Mouse (Mus musculus) embryonic fibroblast, embryonic 13.5 days (primary cell): ENCODE results near the gene Lmln. TPM values are rescaled to one million over a fixed set of nuclear protein-coding genes. Genes with fewer than 3 reads are reported as not detected.
"Not testable (repeated sequence)": the region's sequence is repeated elsewhere in the genome, so short reads cannot be mapped to it uniquely, and the experiment has no call there.

ENCODE experiments used
- H3K27ac ChIP-seq: 2 replicates; pipeline ENCODE4 v1.5.1; 2012; ENCODE audit warnings: low read length, control low read depth, inconsistent platforms; ENCODE audit not compliant: insufficient read depth
- H3K4me1 ChIP-seq: 2 replicates; pipeline ENCODE4 v1.6.1; 2011; ENCODE audit warnings: low read length; ENCODE audit not compliant: control insufficient read depth, insufficient read depth
- H3K4me3 ChIP-seq: 2 replicates; pipeline ENCODE4 v1.5.1; 2011; ENCODE audit warnings: mild to moderate bottlenecking, control low read depth, low read length; ENCODE audit not compliant: insufficient read depth
- CTCF ChIP-seq: IDR thresholded peaks from 2 replicates; pipeline ENCODE4 v1.5.1; 2011; ENCODE audit warnings: mild to moderate bottlenecking, control low read depth, low read length, moderate library complexity, borderline replicate concordance; ENCODE audit not compliant: insufficient read depth
- POLR2A ChIP-seq: IDR thresholded peaks from 2 replicates; pipeline ENCODE4 v1.6.1; 2011; ENCODE audit warnings: low read depth, mild to moderate bottlenecking, control low read depth, low read length, moderate library complexity
- polyA plus RNA-seq: library from polyadenylated mRNA; stranded (reverse); fragments of >200 nt; gene quantifications from 2 replicates; pipeline ENCODE4 v1.2.4, GENCODE M21; 2011; ENCODE audit warnings: low read depth; ENCODE audit not compliant: missing spikeins, insufficient read length

Gene Lmln
- polyA plus RNA-seq, 1 experiment: 1.9 TPM

- no peak overlapping the region for H3K4me3 ChIP-seq
- H3K4me1 ChIP-seq: no peaks in the 10 kb centered on the region
- no peak overlapping the region for H3K27ac ChIP-seq
- no peak for TF ChIP-seq CTCF
- TF ChIP-seq POLR2A: no peak
Measured at GRCm38 (mm10) chr16:33026357-33026756, 36.0 kb upstream of the Lmln start.

- no peak overlapping the region for H3K4me3 ChIP-seq
- H3K27ac ChIP-seq: no peak overlapping the region
- no peaks in the 10 kb centered on the region for H3K4me1 ChIP-seq
- no peak for TF ChIP-seq POLR2A
- TF ChIP-seq CTCF: no peak
Measured at GRCm38 (mm10) chr16:33036006-33036405, 26.3 kb upstream of the Lmln start.

GRCm38 (mm10) chr16:33042682-33043081, 19.6 kb upstream of the Lmln start:
- Histone ChIP-seq H3K27ac (no peak overlapping the region), H3K4me1 (no peaks in the 10 kb centered on the region)
- TF ChIP-seq CTCF (no peak), POLR2A (no peak)

GRCm38 (mm10) chr16:33043268-33043667, 19.1 kb upstream of the Lmln start:
- Histone ChIP-seq H3K27ac (no peak overlapping the region), H3K4me3 (no peak overlapping the region), H3K4me1 (no peaks in the 10 kb centered on the region)
- no peak for TF ChIP-seq POLR2A

More at GRCm38 (mm10) chr16:33042682-33043081, 19.6 kb upstream of the Lmln start:
- no peak overlapping the region for H3K4me3 ChIP-seq

- Histone ChIP-seq H3K4me3 (no peak overlapping the region), H3K4me1 (no peaks in the 10 kb centered on the region), H3K27ac (no peak overlapping the region)
- TF ChIP-seq POLR2A: no peak
- no peak for TF ChIP-seq CTCF
Measured at GRCm38 (mm10) chr16:33048004-33048403, 14.3 kb upstream of the Lmln start.

GRCm38 (mm10) chr16:33048686-33049085, 13.6 kb upstream of the Lmln start:
- Histone ChIP-seq H3K4me3 (no peak overlapping the region), H3K27ac (no peak overlapping the region), H3K4me1 (no peaks in the 10 kb centered on the region)
- no peak for TF ChIP-seq POLR2A
- no peak for TF ChIP-seq CTCF

- Histone ChIP-seq H3K4me3 (no peak overlapping the region), H3K27ac (no peak overlapping the region), H3K4me1 (no peaks in the 10 kb centered on the region)
- TF ChIP-seq CTCF (no peak), POLR2A (no peak)
Measured at GRCm38 (mm10) chr16:33049809-33050208, 12.5 kb upstream of the Lmln start.

GRCm38 (mm10) chr16:33053141-33053540, 9.2 kb upstream of the Lmln start:
- Histone ChIP-seq H3K4me3 (no peak overlapping the region), H3K4me1 (peaks cover 2% of the 10 kb centered on the region; the same call in 1 of the 2 replicates), H3K27ac (no peak overlapping the region)
- TF ChIP-seq POLR2A (no peak), CTCF (no peak)

- not testable (repeated sequence) for H3K4me3 ChIP-seq, H3K27ac ChIP-seq
Measured at GRCm38 (mm10) chr16:33054927-33055326, 7.4 kb upstream of the Lmln start.

GRCm38 (mm10) chr16:33055655-33056054, 6.7 kb upstream of the Lmln start:
- TF ChIP-seq CTCF: no peak
- no peak for TF ChIP-seq POLR2A
- H3K4me1 ChIP-seq: peaks cover 9% of the 10 kb centered on the region
- peak overlapping the region; percentile 24 for H3K4me3 ChIP-seq
- H3K27ac ChIP-seq: no peak overlapping the region

More at GRCm38 (mm10) chr16:33054927-33055326, 7.4 kb upstream of the Lmln start:
- H3K4me1 ChIP-seq: not testable (repeated sequence)
